Mouse (Mus musculus) embryonic facial prominence, embryonic 15.5 days (tissue): ENCODE measurements around the gene Wscd2. TPM values are rescaled to one million over a fixed set of nuclear protein-coding genes. Genes with fewer than 3 reads are reported as not detected.

Experiments
- ATAC-seq: fragments of 200-750 bp; cut with Nextera tagmentation; 2 replicates; pipeline ENCODE4 v1.8.0; 2017; ENCODE audit warnings: low read depth, moderate TSS enrichment; ENCODE audit not compliant: insufficient number of reproducible peaks, low FRiP score, low TSS enrichment
- H3K27ac ChIP-seq: fragments of 300-500 bp; sonication (generic); replicated peaks from 2 replicates; pipeline ENCODE4 v1.5.1; 2015; ENCODE audit warnings: mild to moderate bottlenecking, inconsistent platforms
- H3K27me3 ChIP-seq: fragments of 300-500 bp; sonication (generic); 2 replicates; pipeline ENCODE4 v1.6.1; 2015; ENCODE audit warnings: inconsistent platforms
- H3K36me3 ChIP-seq: fragments of 300-500 bp; sonication (generic); 2 replicates; pipeline ENCODE4 v1.6.1; 2015; ENCODE audit warnings: mild to moderate bottlenecking, inconsistent platforms
- H3K4me1 ChIP-seq: fragments of 300-500 bp; sonication (generic); 2 replicates; pipeline ENCODE4 v1.6.1; 2015; ENCODE audit warnings: inconsistent platforms
- H3K4me2 ChIP-seq: fragments of 300-500 bp; sonication (generic); replicated peaks from 2 replicates; pipeline ENCODE4 v1.6.1; 2015; ENCODE audit warnings: mild to moderate bottlenecking, inconsistent platforms
- H3K4me3 ChIP-seq: fragments of 300-500 bp; sonication (generic); replicated peaks from 2 replicates; pipeline ENCODE4 v1.5.1; 2015; ENCODE audit warnings: mild to moderate bottlenecking, inconsistent platforms
- H3K9ac ChIP-seq: fragments of 300-500 bp; sonication (generic); 2 replicates; pipeline ENCODE4 v1.6.1; 2015; ENCODE audit warnings: inconsistent platforms
- H3K9me3 ChIP-seq: fragments of 300-500 bp; sonication (generic); replicated peaks from 2 replicates; pipeline ENCODE4 v1.6.1; 2016; ENCODE audit warnings: inconsistent platforms
- WGBS: fragments of 180-500 bp; shearing (Covaris S2); methylation state at CpG from one replicate; pipeline ENCODE4 v1.1.7; 2015; 5-methylcytosine and 5-hydroxymethylcytosine counted together
- polyA plus RNA-seq: library from polyadenylated mRNA; unstranded; fragments of >200 nt; fragmentation: Nextera tagmentation; extraction: Ambion mirVana; gene quantifications from 2 replicates; pipeline ENCODE4 v1.2.1, GENCODE M21; 2015

Gene Wscd2
- polyA plus RNA-seq, 1 experiment from 2014 or later = 14.7 TPM

- H3K9ac ChIP-seq = no peak overlapping the region
- no peak overlapping the region for H3K4me2 ChIP-seq
- 59% methylated on average over 5 of the region's 5 CpGs for WGBS
- ATAC-seq = no peak
- H3K4me1 ChIP-seq = peaks cover 15% of the 10 kb centered on the region
- no peaks in the 10 kb centered on the region for H3K9me3 ChIP-seq
- no peak overlapping the region for H3K27ac ChIP-seq
- H3K27me3 ChIP-seq = no peaks in the 10 kb centered on the region
- no peaks in the 10 kb centered on the region for H3K36me3 ChIP-seq
- no peak overlapping the region for H3K4me3 ChIP-seq
These were observed 9.7 kb upstream of the Wscd2 start for GRCm38 (mm10) chr5:113480451-113480850.

DNA sequence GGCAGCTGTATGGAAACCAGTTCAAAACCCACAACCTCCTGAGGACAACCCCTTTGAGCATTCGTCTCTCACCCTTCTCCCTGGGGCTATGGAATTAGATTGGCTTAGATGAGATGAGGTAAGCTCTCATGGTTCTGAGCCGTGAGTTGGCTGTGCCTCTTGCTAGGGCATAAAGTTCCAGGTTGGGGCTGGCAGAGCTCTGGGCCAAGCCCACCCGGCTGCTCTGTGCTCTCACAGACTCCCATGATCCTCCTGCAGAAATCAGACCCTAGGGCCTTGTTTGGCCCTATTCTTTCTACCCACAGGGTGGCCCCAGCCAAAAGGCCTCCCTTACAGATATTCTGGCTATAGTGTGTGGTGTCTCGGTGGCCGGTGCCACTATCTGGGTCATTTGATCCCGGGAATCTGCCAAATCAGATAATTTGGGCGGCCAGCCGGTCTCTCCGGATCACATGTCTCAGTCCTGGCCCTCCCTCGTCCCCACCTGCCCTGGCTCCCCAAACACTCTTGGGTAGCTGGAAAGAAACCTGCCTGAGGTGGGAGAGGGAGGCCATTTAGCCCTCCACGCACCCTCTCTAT is 4.5 kb upstream of the Wscd2 start:
- Histone ChIP-seq H3K27me3 (0 out of 2 replicates have a peak, but pooled peaks cover 8% of the 10 kb centered on the region), H3K4me3 (no peak overlapping the region), H3K9ac (no peak overlapping the region), H3K27ac (no peak overlapping the region), H3K4me1 (peaks cover 5% of the 10 kb centered on the region; the same call in 1 of the 2 replicates), H3K36me3 (no peaks in the 10 kb centered on the region), H3K9me3 (no peaks in the 10 kb centered on the region), H3K4me2 (no peak overlapping the region)
- WGBS = 51% methylated on average over 11 of the region's 11 CpGs
- no peak for ATAC-seq

GRCm38 (mm10) chr5:113487879-113488278 is 2.3 kb upstream of the Wscd2 start:
- Histone ChIP-seq H3K4me1 (peaks cover 26% of the 10 kb centered on the region), H3K9ac (no peak overlapping the region), H3K36me3 (no peaks in the 10 kb centered on the region), H3K27me3 (0 out of 2 replicates have a peak, but pooled peaks cover 8% of the 10 kb centered on the region), H3K9me3 (no peaks in the 10 kb centered on the region), H3K27ac (no peak overlapping the region), H3K4me2 (no peak overlapping the region), H3K4me3 (no peak overlapping the region)
- no peak for ATAC-seq
- 48% methylated on average over 8 of the region's 8 CpGs for WGBS

DNA sequence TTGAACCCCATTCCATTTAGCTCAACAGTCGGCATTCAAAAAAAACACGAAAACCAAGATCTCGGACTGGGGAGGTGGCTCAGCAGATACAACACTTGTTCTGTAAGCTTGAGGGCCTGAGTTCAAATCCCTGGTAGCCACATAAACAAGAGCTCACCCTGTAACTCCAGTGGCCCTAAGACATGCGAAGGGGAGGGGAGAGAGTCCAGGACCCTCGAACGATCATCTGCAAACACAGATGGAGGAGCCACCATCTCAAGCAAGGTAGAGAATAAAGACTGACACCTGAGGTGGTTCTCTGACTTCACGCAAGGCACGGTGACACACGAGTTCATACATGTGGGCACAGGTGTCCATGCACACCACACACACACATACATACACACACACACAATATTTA is 516 bp upstream of the Wscd2 start:
- H3K27me3 ChIP-seq = 0 out of 2 replicates have a peak, but pooled peaks cover 8% of the 10 kb centered on the region
- no peak for ATAC-seq
- WGBS = 90% methylated on average over 9 of the region's 9 CpGs
- no peak overlapping the region for H3K9ac ChIP-seq
- H3K36me3 ChIP-seq = no peaks in the 10 kb centered on the region
- H3K9me3 ChIP-seq = no peaks in the 10 kb centered on the region
- H3K4me2 ChIP-seq = no peak overlapping the region
- peaks cover 38% of the 10 kb centered on the region for H3K4me1 ChIP-seq
- H3K27ac ChIP-seq = no peak overlapping the region
- H3K4me3 ChIP-seq = no peak overlapping the region

DNA sequence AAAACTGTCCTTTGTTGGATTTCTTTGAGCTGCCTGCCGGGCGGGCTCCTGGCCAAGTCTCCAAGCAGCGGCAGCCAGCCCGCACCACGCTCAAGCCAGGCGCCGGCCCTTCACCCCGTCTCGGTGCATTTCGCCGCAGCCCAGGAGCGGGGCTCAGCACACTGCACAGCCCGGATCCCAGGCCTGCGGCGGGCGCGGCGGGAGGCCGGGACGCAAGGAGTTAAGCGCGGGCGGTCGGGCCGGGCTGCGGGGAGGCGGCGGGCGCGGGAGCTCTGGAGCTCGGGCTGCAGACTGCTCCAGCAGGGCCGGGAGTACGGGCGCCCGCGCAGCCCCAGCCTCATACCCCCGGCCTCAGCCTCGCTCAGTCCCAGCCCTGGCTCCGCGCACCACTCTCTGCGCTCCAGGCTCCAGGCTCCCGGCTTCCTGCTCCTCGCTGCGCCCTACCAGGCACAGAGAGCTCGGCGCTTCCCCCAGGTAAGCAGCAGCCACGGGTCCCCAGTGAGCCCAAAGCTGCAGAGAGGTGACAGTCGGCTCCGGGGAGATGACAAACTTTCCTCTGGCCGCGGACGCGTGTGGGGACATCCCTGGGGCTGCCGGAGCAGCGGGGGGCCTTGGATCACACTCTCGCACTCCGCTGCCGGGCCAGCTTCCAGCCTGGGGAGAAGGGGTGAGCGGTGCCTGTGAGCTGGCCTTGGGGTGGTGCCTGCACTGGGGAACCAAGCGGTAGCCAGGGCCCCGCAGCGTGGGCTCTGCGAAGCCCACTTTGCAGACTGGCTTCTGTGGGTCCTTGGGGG is 531 bp downstream of the Wscd2 start:
- Histone ChIP-seq H3K9me3 (no peaks in the 10 kb centered on the region), H3K27ac (peak overlapping the region; percentile 58), H3K27me3 (0 out of 2 replicates have a peak, but pooled peaks cover 8% of the 10 kb centered on the region), H3K4me1 (peaks cover 38% of the 10 kb centered on the region), H3K4me3 (peak overlapping the region; percentile 61), H3K36me3 (no peaks in the 10 kb centered on the region), H3K4me2 (peak overlapping the region; percentile 66), H3K9ac (peak overlapping the region; percentile 69)
- WGBS = 1% methylated on average over 63 of the region's 63 CpGs
- peak; percentile 78 for ATAC-seq

DNA sequence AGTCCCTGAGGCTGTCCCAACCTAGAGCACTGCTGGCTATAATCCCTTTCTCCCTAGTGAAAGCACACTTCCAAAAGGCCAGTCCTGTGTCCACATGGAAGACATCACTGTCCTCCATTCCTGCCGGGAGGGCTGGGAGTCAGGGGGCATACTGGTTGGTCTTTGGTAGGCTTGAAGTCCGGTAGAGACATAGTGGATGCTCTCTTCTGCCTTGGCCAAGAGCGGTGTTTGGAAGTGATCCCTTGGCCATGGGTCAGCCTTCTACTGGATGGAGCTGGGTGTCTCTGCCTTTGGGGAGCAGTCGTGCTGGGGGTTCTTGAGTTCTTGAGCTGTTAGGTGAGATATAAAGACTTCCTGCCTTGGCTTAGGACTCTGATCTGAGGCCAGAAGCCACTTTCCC is 1.4 kb downstream of the Wscd2 start:
- no peak overlapping the region for H3K27ac ChIP-seq
- H3K4me2 ChIP-seq = peak overlapping the region; percentile 66
- H3K9ac ChIP-seq = peak overlapping the region; percentile 69; the same call in 1 of the 2 replicates
- H3K9me3 ChIP-seq = no peaks in the 10 kb centered on the region
- no peaks in the 10 kb centered on the region for H3K36me3 ChIP-seq
- no peak for ATAC-seq
- peaks cover 38% of the 10 kb centered on the region for H3K4me1 ChIP-seq
- WGBS = 58% methylated on average over 4 of the region's 4 CpGs
- 0 out of 2 replicates have a peak, but pooled peaks cover 8% of the 10 kb centered on the region for H3K27me3 ChIP-seq
- H3K4me3 ChIP-seq = peak overlapping the region; percentile 61

DNA sequence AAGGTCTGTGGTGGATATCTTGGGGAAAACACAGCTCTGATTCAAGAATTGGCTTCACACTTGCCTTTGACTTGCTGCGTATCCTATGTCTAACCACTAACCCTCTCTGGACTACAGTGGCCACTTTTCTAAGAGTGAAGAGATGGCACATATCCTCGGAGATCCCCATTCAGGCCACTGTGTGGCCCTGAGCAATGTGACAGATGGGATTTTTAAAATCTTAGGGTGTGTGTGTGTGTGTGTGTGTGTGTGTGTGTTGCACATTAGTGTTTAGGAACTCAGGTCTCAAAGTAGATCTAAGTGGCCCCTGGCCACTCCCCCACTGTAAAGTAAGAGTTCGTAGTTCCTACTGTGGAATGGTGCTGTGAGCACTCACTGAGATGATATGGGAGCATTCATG is 1.9 kb downstream of the Wscd2 start:
- no peaks in the 10 kb centered on the region for H3K9me3 ChIP-seq
- peak overlapping the region; percentile 61 for H3K4me3 ChIP-seq
- ATAC-seq = no peak
- peaks cover 38% of the 10 kb centered on the region for H3K4me1 ChIP-seq
- no peaks in the 10 kb centered on the region for H3K36me3 ChIP-seq
- 65% methylated on average over 3 of the region's 3 CpGs for WGBS
- 0 out of 2 replicates have a peak, but pooled peaks cover 8% of the 10 kb centered on the region for H3K27me3 ChIP-seq
- H3K9ac ChIP-seq = no peak overlapping the region
- H3K27ac ChIP-seq = 0 out of 2 replicates have a peak overlapping the region, but pooled peaks have one; percentile 17
- peak overlapping the region; percentile 66 for H3K4me2 ChIP-seq

DNA sequence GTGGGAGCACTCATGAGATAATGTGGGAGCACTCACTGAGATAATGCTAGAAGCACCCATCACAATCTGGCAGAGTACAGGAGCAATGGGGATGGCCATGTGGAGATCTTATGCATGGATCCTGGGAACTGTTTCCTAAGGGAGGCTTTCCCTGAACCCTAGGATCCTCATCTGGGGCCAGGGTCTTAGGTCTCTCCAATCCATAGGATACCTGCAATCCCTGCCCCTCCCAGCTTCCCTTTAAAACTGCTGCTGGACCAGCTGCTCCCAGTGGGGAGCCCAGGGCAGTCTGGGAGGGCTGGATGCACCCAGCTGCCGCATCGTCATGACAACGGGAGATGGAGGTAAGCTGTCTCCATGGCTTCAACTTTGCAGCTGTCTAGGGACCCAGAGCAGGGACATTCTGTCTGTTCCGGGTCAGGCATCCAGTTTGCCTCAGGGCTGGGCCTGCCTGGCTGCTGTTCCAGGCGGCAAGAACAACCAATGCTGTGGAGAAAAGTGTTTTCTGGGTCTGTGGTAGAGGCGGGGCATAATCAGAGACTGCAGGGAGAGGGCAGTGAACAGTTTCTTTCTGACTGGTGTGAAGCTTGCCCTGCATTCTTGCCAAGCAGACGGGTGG is 2.4 kb downstream of the Wscd2 start:
- 7% methylated on average over 7 of the region's 7 CpGs for WGBS
- peak overlapping the region; percentile 66 for H3K4me2 ChIP-seq
- no peak overlapping the region for H3K9ac ChIP-seq
- peak overlapping the region; percentile 17; the same call in 1 of the 2 replicates for H3K27ac ChIP-seq
- H3K9me3 ChIP-seq = no peaks in the 10 kb centered on the region
- H3K4me3 ChIP-seq = peak overlapping the region; percentile 21
- 0 out of 2 replicates have a peak, but pooled peaks cover 8% of the 10 kb centered on the region for H3K27me3 ChIP-seq
- H3K4me1 ChIP-seq = peaks cover 38% of the 10 kb centered on the region
- H3K36me3 ChIP-seq = no peaks in the 10 kb centered on the region
- ATAC-seq = no peak

GRCm38 (mm10) chr5:113493997-113494396 is 3.9 kb downstream of the Wscd2 start:
- H3K9me3 ChIP-seq = no peaks in the 10 kb centered on the region
- no peak overlapping the region for H3K4me2 ChIP-seq
- H3K4me3 ChIP-seq = no peak overlapping the region
- ATAC-seq = no peak
- peaks cover 38% of the 10 kb centered on the region for H3K4me1 ChIP-seq
- 59% methylated on average over 8 of the region's 8 CpGs for WGBS
- H3K27ac ChIP-seq = no peak overlapping the region
- H3K9ac ChIP-seq = no peak overlapping the region
- no peaks in the 10 kb centered on the region for H3K36me3 ChIP-seq
- H3K27me3 ChIP-seq = 0 out of 2 replicates have a peak, but pooled peaks cover 7% of the 10 kb centered on the region

GRCm38 (mm10) chr5:113496926-113497325 is 6.8 kb downstream of the Wscd2 start:
- Histone ChIP-seq H3K27me3 (0 out of 2 replicates have a peak, but pooled peaks cover 3% of the 10 kb centered on the region), H3K4me2 (no peak overlapping the region), H3K4me3 (no peak overlapping the region), H3K27ac (no peak overlapping the region), H3K9ac (no peak overlapping the region), H3K36me3 (no peaks in the 10 kb centered on the region), H3K9me3 (no peaks in the 10 kb centered on the region), H3K4me1 (peaks cover 20% of the 10 kb centered on the region)
- WGBS = 73% methylated on average over 3 of the region's 3 CpGs
- no peak for ATAC-seq

- 86% methylated on average over 11 of the region's 11 CpGs for WGBS
- H3K4me3 ChIP-seq = no peak overlapping the region
- no peak overlapping the region for H3K9ac ChIP-seq
- peaks cover 17% of the 10 kb centered on the region for H3K4me1 ChIP-seq
- H3K9me3 ChIP-seq = no peaks in the 10 kb centered on the region
- no peak overlapping the region for H3K4me2 ChIP-seq
- no peak for ATAC-seq
- H3K27ac ChIP-seq = no peak overlapping the region
- H3K27me3 ChIP-seq = 0 out of 2 replicates have a peak, but pooled peaks cover 3% of the 10 kb centered on the region
- H3K36me3 ChIP-seq = no peaks in the 10 kb centered on the region
These were observed 9.3 kb downstream of the Wscd2 start for GRCm38 (mm10) chr5:113499421-113499820.
